Mouse (Mus musculus) left cerebral cortex, adult 2 months (tissue): Measurements from ENCODE around the gene Chst11. TPM values are rescaled to one million over a fixed set of nuclear protein-coding genes. Genes with fewer than 3 reads are reported as not detected.
A peak's percentile ranks its signal among the peaks of the same experiment; 100 is the strongest.

Source experiments
- DNase-seq, 2 experiments: peaks; one replicate each; pipeline ENCODE4 v3.0.0; 2021 to 2022; ENCODE audit warnings: low spot score in 2 of 2, mixed read lengths in 1 of 2; ENCODE audit errors: extremely low spot score in 1 of 2
- H3K27ac ChIP-seq: fragments of 200-600 bp; 2 replicates; pipeline ENCODE4 v1.8.1; 2022
- H3K4me3 ChIP-seq: fragments of 200-600 bp; 2 replicates; pipeline ENCODE4 v1.8.1; 2022
- CTCF ChIP-seq: fragments of 200-600 bp; IDR thresholded peaks from 2 replicates; pipeline ENCODE4 v1.8.1; 2022; ENCODE audit warnings: antibody characterized with exemption, mild to moderate bottlenecking, moderate library complexity
- intact Hi-C: fragments of 180-260 bp; cut with DNase I; formaldehyde crosslinking; loops from one replicate; pipeline ENCODE4 v1.15.1; 2025
- long read RNA-seq, 2 experiments: library from polyadenylated mRNA; stranded (forward); transcript quantifications; one replicate each; pipeline ENCODE4 v2.0.0; 2021; ENCODE audit warnings: borderline mapping rate in 2 of 2
- total RNA-seq, 2 experiments: library from RNA; stranded (reverse); gene quantifications; 2 replicates each; pipeline ENCODE4 v1.2.3; 2021

Chst11 gene
- 10 to 100 TPM; 31.1 to 35.0 TPM for total RNA-seq
- long read RNA-seq, experiment 1, full-length matches to known transcripts = 1 of 10 reads
- long read RNA-seq, experiment 1, partial matches to known transcripts = 0 of 10 reads
- long read RNA-seq, experiment 1, other reads (novel, unspliced or antisense) = 9 of 10 reads
- long read RNA-seq, experiment 2, full-length matches to known transcripts = 1 of 7 reads
- long read RNA-seq, experiment 2, partial matches to known transcripts = 0 of 7 reads
- long read RNA-seq, experiment 2, other reads (novel, unspliced or antisense) = 6 of 7 reads

DNA sequence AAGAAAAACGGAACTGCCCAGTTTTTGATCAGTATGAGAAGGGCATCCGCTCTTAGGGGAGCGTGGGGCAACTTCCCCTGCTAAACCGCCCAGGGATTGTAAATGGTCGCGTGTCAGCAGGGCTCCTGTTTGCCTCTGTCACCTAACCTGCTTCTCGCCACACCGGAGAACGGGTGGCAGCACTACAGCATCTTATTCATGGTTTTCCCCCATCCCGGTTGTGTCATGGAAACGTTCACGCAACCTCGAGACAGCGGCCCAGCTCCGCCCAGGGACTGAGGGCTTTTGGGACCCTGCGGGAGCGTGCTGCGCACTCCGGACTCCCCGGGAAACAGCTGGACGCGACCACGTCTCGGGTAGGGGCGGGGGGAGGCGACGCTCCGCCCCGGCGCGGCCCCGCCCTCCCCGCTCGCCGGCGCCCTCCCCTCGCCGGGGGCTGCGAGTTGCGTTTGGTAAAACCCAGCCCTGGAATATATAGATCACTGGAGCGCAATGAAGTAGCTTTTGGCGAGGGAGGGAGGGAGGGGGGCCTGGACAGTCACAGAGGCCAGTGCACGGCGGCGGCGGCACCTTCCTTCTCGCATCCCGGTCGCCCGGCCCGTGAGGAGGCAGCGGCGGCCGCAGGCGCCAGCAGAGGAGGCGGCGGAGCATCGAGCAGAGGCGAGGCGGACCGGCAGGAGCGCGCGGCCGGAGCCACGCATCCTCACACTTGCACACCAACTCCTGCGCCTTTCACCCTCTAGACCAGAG is at the start of gene Chst11:
Gene Chst11 (plus strand): TSS at position 549 of the 750 bp plus-strand sequence.
- peak; percentile 80 to 84 for DNase-seq
- H3K4me3 ChIP-seq = peak within 1 kb of the TSS; percentile 95
- intact Hi-C loops = loop anchor here (2.0 to 5.0 kb wide), 5 partner anchors 52 to 212 kb away; no protein-coding TSS in a partner anchor
- H3K27ac ChIP-seq = peak within 1 kb of the TSS; percentile 89
- no peak for TF ChIP-seq CTCF

DNA sequence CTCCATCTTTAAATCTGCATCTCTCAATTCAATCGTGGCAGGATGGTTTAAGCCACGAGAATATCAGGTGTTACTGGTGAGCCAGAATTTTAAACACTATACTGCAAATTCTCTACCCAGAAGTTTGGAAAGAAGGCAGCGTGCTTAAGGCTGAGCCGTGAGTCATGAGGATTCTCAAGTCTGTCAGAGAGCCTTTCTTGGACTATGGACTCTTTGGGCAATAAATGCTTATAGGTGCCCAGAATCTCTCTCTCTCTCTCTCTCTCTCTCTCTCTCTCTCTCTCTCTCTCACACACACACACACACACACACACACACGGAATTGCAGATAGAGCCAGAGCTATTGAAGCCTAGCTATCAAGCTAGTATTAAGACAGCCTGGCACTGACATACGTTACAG is 49.5 kb upstream of the Chst11 start:
- TF ChIP-seq CTCF = no peak

DNA sequence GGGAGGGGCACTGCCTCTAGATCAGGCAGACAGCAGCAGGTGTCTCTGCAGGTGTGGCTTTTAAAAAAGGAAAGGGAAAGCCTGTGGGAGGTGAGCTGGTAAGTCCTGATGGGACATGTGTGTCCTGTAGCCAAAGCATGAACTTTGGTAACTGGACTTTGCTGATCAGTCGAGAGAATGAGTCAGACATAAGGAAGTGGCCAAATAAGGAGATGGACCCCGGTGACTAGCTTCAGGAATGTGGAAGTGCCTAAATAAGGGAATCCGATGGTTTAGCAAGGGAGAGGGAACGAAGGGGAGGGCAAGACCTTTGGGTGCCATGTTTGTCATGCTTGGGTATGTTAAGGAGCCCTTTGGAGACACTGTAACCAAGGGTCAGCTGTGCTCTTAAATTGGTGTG is 31.9 kb upstream of the Chst11 start:
- no peak for DNase-seq
- Histone ChIP-seq H3K4me3 (no peak overlapping the region), H3K27ac (no peak overlapping the region)
- intact Hi-C loops = no loop called here
- no peak for TF ChIP-seq CTCF

More for the DNA sequence above, 49.5 kb upstream of the Chst11 start:
- no peak overlapping the region for H3K27ac ChIP-seq
- intact Hi-C loops = no loop called here
- DNase-seq = no peak
- no peak overlapping the region for H3K4me3 ChIP-seq

DNA sequence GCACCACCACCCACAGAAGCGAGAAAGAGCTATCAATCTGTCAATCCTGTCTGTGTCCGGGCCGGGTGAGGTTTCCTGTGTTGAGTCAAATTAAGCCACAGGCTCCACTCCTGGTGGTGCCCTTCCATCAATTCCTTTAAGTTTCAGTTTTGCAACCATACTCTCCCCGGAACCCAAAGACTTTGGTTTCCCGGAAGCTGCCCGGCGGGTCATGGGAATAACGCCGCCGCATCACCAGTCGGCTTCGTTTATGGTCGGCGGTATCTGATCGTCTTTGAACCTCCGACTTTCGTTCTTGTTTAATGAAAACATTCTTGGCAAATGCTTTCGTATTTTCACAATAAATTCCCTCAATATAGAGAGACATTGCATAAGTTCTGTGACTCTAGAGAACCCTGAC is 30.2 kb upstream of the Chst11 start:
- Histone ChIP-seq H3K4me3 (no peak overlapping the region), H3K27ac (no peak overlapping the region)
- intact Hi-C loops = no loop called here
- TF ChIP-seq CTCF = no peak
- no peak for DNase-seq

DNA sequence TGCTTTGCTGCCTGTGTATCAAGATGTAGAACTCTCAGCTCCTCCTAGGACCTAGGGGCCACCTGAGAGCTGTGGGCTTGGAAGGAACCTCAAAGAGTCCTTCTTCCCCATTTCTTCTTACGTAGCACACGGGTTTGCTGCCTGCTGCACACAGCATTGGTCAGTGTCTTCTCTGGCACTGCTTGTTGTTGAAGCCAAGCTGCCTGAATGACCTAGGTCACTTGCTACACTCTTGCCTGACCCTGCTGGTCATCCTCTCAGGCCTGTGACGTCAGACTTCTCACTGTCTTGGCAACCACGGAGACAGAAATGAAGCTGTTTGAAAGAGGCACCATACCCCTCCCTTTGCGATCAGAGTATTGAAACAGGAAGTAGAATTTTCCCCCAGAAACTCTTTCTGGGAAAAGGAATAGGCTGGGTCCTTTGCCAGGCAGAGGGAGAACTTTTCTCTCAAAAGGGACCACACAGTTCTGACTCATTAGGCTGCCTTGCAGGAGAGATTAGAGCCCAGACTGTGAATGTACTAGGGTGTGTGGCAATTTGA is 27.0 kb upstream of the Chst11 start:
- no peak for DNase-seq
- no peak for TF ChIP-seq CTCF
- Histone ChIP-seq H3K4me3 (no peak overlapping the region), H3K27ac (no peak overlapping the region)
- intact Hi-C loops = no loop called here

DNA sequence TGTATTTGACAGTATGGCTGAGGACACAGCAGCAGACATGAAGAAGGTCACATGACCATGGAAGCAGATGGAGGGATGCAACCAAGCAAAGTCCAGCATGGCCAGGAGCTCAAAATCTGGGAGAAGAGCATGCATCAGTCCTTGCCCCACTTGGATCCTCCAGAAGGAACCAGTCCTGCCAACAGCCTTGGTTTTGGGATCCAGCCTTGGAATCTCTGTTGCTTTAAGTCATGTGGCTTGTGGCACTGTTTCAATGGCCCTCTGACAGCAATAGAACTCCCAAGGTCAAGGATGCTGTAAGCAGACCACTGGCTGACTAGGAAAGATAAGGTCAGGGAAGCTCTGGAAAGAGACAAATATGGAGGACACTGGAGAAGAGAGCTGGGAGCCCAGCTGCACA is 26.0 kb upstream of the Chst11 start:
- intact Hi-C loops = no loop called here
- Histone ChIP-seq H3K4me3 (no peak overlapping the region), H3K27ac (no peak overlapping the region)
- DNase-seq = no peak
- no peak for TF ChIP-seq CTCF

DNA sequence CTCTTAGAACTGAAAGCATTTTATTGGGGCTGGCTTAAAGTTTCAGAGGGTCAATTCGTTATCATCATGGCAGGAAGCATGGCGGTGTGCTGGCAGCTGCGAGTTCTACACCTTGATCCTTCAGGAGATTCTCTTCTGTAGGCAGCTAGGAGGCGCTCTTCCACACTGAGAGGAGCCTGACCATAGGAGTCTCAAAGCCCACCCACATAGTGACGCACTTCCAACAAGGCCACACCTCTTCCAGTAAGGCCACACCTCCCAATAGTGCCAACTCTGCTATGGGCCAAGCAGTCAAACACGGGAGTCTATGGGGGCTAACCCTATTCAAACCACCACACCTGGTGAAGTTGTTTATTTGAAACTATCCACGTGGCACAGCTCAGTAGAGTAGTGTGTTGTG is 24.0 kb upstream of the Chst11 start:
- TF ChIP-seq CTCF = peak; percentile 17; the same call in 1 of the 2 replicates
- Histone ChIP-seq H3K27ac (no peak overlapping the region), H3K4me3 (no peak overlapping the region)
- no peak for DNase-seq
- intact Hi-C loops = no loop called here

DNA sequence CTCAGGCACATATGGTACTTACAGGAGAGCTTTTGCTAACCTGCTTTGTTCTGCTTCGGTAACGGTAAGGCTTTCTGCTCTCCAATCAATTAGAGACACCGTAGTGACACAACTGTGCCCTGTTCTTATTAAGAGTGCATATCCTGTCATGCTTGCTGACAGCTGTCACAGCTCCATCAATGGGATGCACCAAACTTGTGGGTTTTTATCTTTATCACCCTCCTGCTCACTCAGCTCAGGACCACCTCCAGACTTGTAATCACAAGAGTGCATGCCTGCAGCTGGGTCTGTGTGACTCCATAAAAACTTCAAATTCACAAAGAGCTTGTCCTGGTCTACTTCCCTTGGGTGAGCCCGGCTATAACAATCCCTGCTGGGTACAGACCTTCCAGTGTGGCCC is 23.3 kb upstream of the Chst11 start:
- DNase-seq = no peak
- intact Hi-C loops = no loop called here
- Histone ChIP-seq H3K4me3 (no peak overlapping the region), H3K27ac (no peak overlapping the region)
- TF ChIP-seq CTCF = no peak

DNA sequence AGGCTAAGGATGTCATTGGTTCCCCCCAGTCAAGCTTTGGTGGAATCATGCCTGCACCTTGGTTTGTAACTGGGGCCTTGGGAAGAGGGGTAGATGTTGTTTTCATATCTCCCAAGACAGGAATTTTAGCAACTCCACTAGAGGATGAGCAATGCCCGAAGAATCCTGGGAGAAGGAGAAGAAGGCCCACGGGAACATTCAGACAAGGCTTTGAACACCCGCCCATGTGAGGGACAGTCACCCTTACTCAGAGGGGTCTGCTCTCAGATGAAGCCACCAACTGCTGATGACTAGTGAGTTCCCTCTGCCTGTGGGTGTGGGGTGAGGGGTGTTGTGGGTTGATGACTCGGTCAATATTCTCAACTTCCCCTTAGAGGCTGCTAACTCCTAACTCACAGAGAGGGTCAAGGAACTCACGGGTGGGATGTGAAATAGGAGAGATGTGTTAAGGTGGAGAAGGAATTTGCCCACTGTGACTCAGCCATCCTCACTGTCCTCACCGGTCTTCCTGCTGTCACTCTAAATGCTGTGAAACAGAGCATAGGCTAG is 22.8 kb upstream of the Chst11 start:
- TF ChIP-seq CTCF = no peak
- intact Hi-C loops = no loop called here

DNA sequence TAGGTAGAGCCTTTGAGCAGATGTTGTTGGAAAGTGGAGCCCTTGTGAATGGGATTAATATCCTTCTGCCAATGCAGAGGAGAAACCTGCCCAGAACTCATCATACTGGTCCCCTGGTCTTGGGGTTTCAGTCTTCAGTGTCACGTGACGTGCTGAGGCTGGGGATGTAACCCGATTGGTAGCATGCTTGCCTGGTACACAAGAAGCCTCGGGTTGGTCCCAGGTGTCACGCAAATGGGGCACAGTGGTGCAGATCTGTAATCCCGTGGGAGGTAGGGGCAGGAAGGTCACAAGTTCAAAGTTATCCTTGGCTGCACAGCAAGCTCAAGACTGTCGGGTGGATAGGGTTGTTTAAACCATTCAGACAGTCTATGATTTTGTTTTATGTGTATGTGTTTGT is 20.8 kb upstream of the Chst11 start:
- Histone ChIP-seq H3K4me3 (no peak overlapping the region), H3K27ac (no peak overlapping the region)
- intact Hi-C loops = no loop called here
- DNase-seq = no peak
- no peak for TF ChIP-seq CTCF

More for the DNA sequence above, 22.8 kb upstream of the Chst11 start:
- Histone ChIP-seq H3K4me3 (no peak overlapping the region), H3K27ac (no peak overlapping the region)
- no peak for DNase-seq

DNA sequence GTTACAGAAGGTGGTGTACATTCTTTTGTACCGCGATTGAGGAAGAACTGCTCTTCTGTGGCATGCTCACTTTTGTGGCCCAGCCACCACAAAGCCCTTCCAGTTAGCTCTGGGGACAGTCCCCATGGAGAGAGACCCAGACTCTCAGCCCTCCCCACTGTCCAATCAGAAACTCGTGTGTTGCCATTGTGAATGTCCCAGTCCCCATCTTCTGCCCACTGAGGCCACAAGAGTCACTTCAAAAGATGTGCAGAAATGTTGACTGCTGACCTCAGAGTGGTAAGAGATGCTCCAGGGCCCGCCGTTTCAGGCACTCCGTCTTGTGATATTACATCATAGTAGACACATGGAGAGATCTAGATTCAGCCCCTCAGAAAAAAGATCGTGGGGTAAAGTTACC is 18.6 kb upstream of the Chst11 start:
- intact Hi-C loops = no loop called here
- TF ChIP-seq CTCF = no peak
- H3K27ac ChIP-seq = no peak overlapping the region
- no peak overlapping the region for H3K4me3 ChIP-seq
- DNase-seq = no peak

DNA sequence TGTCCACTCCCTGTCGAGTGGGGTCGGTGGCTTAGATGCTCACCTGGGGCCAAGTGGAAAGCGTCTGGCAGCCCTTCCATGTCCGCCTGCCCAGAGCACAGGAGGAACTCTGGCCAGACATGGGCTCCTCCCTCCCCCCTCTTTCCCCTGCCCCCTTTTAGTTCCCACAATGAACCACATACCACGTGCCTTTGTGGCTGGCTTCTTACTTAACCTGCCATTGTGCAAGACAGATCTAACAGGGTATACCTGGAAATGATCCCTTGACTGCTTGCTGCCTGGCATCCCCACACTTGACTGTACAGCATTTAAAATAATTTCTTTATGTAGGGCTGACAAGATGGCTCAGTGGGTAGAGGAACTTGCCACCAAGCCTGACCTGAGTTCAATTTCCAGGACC is 15.7 kb upstream of the Chst11 start:
- no peak for TF ChIP-seq CTCF
- Histone ChIP-seq H3K27ac (no peak overlapping the region), H3K4me3 (no peak overlapping the region)
- intact Hi-C loops = no loop called here
- no peak for DNase-seq
